Mouse (Mus musculus) hindbrain, embryonic 11.5 days (tissue): ENCODE data around the gene Tenm2. TPM values are rescaled to one million over a fixed set of nuclear protein-coding genes. Genes with fewer than 3 reads are reported as not detected.

Experiments used
- ATAC-seq: fragments of 200-750 bp; cut with Nextera tagmentation; 2 replicates; pipeline ENCODE4 v1.8.0; 2017; ENCODE audit warnings: mild to moderate bottlenecking, moderate TSS enrichment, moderate library complexity; ENCODE audit not compliant: low FRiP score
- DNase-seq: peaks from one replicate; pipeline ENCODE4 v3.0.0-alpha.2; 2015; ENCODE audit warnings: low spot score
- H3K27ac ChIP-seq: fragments of 300-500 bp; sonication (generic); 2 replicates; pipeline ENCODE4 v1.5.1; 2014; ENCODE audit warnings: mild to moderate bottlenecking, low read depth, low read length
- H3K27me3 ChIP-seq: fragments of 300-500 bp; sonication (generic); 2 replicates; pipeline ENCODE4 v1.6.1; 2014; ENCODE audit warnings: mild to moderate bottlenecking, low read length, moderate library complexity, mixed read lengths; ENCODE audit not compliant: control insufficient read depth, insufficient read depth
- H3K36me3 ChIP-seq: fragments of 300-500 bp; sonication (generic); 2 replicates; pipeline ENCODE4 v1.6.1; 2014; ENCODE audit warnings: mild to moderate bottlenecking, low read length, moderate library complexity, mixed read lengths; ENCODE audit not compliant: control insufficient read depth, insufficient read depth
- H3K4me1 ChIP-seq: fragments of 300-500 bp; sonication (generic); replicated peaks from 2 replicates; pipeline ENCODE4 v1.6.1; 2014; ENCODE audit warnings: low read length, mixed read lengths; ENCODE audit not compliant: control insufficient read depth, insufficient read depth
- H3K4me2 ChIP-seq: fragments of 300-500 bp; sonication (generic); replicated peaks from 2 replicates; pipeline ENCODE4 v1.6.1; 2014; ENCODE audit warnings: mild to moderate bottlenecking, low read depth, low read length
- H3K4me3 ChIP-seq: fragments of 300-500 bp; sonication (generic); 2 replicates; pipeline ENCODE4 v1.5.1; 2014; ENCODE audit warnings: low read depth, low read length
- H3K9ac ChIP-seq: fragments of 300-500 bp; sonication (generic); 2 replicates; pipeline ENCODE4 v1.6.1; 2014; ENCODE audit warnings: low read depth, low read length
- H3K9me3 ChIP-seq: fragments of 300-500 bp; sonication (generic); 2 replicates; pipeline ENCODE4 v1.6.1; 2016; ENCODE audit warnings: low read length; ENCODE audit not compliant: control insufficient read depth
- WGBS: fragments of 180-500 bp; shearing (Covaris S2); extraction: QIAGEN DNeasy Blood & Tissue Kit; methylation state at CpG from one replicate; pipeline ENCODE4 v1.1.7; 2014; 5-methylcytosine and 5-hydroxymethylcytosine counted together
- polyA plus RNA-seq: library from polyadenylated mRNA; unstranded; fragments of >200 nt; fragmentation: Nextera tagmentation; extraction: Ambion mirVana; gene quantifications from 2 replicates; pipeline ENCODE4 v1.2.1, GENCODE M21; 2014

Gene Tenm2
- polyA plus RNA-seq, 1 experiment from 2014 or later: 9.0 TPM

DNA sequence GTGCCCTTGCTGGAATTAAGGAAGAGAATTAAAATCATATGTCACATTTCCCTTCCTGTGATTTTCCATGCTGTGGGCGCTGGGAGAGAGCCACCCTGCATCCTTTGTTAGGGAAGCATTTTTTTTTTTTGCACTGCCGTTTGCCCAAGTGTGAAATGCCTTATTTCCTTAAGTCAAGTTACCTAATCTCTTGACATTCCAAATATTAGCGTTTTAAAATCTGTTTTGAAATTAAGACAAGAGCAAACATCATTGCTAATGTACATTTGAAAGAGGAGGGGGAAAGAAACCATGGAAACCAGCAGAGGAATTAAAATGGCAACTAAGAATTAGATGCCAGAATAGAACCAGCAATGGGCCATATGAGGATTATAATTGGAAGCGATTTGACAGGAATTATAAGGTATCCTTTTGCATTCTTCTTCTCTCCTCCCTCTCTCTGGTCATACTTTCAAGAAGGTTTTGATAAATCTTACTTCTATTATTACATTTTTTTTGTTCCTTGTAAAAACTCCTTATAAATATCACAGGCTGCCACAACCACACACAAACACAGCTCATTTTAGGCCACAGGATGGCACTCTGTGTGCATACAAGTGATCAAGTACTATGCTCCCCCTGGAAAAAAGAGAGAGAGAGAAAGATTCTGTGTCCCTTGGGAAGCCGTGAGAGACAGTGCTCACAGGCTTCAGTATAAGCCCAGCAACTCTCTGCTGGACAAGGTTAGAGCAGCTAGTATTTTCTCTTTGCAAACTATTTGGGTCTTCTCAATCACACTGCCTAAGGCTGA, 246.8 kb downstream of the Tenm2 start:
- DNase-seq: peak; percentile 48
- Histone ChIP-seq H3K9ac (no peak overlapping the region), H3K4me1 (no peaks in the 10 kb centered on the region), H3K27ac (no peak overlapping the region), H3K27me3 (no peaks in the 10 kb centered on the region), H3K9me3 (no peaks in the 10 kb centered on the region), H3K4me2 (no peak overlapping the region), H3K36me3 (no peaks in the 10 kb centered on the region), H3K4me3 (no peak overlapping the region)
- peak; percentile 49; the same call in 1 of the 2 replicates for ATAC-seq
- WGBS: 46% methylated on average over 5 of the region's 5 CpGs

DNA sequence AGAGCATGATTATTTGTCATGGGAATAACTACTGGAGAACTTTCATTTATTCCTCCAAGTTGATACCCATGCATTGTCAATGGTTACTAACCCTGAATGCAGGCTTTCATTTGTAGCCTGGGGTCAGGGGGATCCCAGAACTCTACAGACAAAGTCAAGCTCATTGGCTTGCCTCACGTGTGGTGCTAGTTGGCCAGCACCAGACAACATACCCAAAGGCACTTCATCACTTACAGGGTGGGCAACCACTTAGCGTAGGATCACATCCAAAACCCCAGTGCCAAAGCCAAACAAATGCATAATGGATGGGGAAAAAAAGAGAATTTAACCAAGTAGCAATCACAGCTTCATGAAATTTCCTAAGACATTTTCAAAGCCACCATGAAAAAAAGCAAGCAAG, 261.6 kb downstream of the Tenm2 start:
- no peak overlapping the region for H3K4me3 ChIP-seq
- DNase-seq: no peak
- no peak overlapping the region for H3K4me2 ChIP-seq

DNA sequence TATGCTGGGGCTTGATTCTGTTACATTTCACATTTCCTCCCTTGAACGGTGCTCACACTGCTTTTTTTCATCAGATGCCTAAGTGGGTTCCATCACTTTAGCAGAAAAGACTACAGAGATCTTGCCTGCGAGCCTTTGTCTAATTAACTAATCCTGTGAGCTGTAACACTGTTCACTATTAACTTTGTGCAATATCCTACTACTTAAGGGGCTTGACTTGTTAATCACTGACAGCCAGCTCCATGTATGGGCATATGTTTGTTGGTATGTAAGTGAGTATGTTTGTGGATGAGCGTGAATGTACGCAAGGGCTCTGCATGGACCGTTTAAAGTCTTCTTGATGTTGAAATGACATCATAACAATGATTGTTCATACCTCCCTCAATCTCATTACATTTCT, 277.7 kb downstream of the Tenm2 start:
- H3K27ac ChIP-seq: no peak overlapping the region
- no peaks in the 10 kb centered on the region for H3K36me3 ChIP-seq
- H3K27me3 ChIP-seq: no peaks in the 10 kb centered on the region
- no peaks in the 10 kb centered on the region for H3K4me1 ChIP-seq
- H3K9ac ChIP-seq: no peak overlapping the region
- H3K4me3 ChIP-seq: no peak overlapping the region
- H3K9me3 ChIP-seq: no peaks in the 10 kb centered on the region
- no peak for ATAC-seq
- 92% methylated on average over 5 of the region's 5 CpGs for WGBS
- no peak for DNase-seq
- no peak overlapping the region for H3K4me2 ChIP-seq

More for the DNA sequence above, 261.6 kb downstream of the Tenm2 start:
- 80% methylated on average over 2 of the region's 2 CpGs for WGBS
- H3K27me3 ChIP-seq: no peaks in the 10 kb centered on the region
- H3K9me3 ChIP-seq: no peaks in the 10 kb centered on the region
- H3K9ac ChIP-seq: no peak overlapping the region
- H3K36me3 ChIP-seq: no peaks in the 10 kb centered on the region
- H3K27ac ChIP-seq: no peak overlapping the region
- H3K4me1 ChIP-seq: no peaks in the 10 kb centered on the region
- no peak for ATAC-seq

DNA sequence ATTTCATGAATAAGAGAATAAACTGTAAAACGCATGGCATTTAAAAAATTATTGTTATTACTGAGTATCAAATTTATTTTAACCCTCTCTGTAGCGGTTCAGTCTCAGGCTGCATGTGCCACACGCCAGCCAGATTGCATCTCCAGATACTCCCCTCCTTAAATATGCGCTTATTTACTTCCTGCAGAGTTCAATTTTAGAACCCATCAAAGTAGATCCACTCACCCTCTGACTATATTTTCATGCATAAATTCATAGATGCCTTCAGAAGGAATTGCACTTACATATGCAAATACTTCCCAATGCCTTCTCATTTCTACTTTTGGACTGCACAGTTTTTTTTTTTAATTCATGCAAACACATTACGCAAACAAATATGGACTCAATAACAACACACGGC, 294.3 kb downstream of the Tenm2 start:
- Histone ChIP-seq H3K36me3 (no peaks in the 10 kb centered on the region), H3K27ac (no peak overlapping the region), H3K27me3 (no peaks in the 10 kb centered on the region), H3K4me1 (no peaks in the 10 kb centered on the region), H3K4me3 (no peak overlapping the region), H3K4me2 (no peak overlapping the region), H3K9ac (no peak overlapping the region), H3K9me3 (no peaks in the 10 kb centered on the region)
- DNase-seq (no peak), ATAC-seq (no peak)
- 93% methylated on average over 6 of the region's 6 CpGs for WGBS

DNA sequence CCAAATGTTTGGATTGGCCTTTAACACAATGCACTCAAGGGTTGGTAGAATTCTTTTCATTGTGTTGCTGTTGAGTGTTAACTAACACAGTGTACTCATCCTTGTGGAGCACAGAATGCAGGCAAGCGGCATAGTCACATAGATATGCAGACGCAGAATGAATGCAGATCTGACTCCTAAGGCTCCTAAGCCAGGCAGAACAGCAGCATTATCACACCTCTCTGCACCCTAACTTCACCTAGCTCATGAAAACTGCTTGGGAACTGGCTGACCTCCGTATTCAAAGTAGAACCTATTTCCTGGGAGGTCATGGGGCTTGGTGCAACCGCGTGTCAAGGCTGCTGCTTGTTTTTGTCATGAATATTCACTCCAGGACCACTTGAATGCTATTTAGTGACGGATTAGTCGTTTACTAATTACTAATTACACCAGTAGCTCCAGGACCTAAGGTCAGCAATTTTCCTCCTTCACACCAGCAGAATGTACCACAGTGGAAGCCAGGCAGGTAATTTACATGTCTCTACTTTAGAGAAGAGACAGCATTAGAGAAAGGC, 295.1 kb downstream of the Tenm2 start:
- no peaks in the 10 kb centered on the region for H3K27me3 ChIP-seq
- H3K4me3 ChIP-seq: no peak overlapping the region
- no peaks in the 10 kb centered on the region for H3K9me3 ChIP-seq
- WGBS: 28% methylated on average over 7 of the region's 7 CpGs
- H3K27ac ChIP-seq: no peak overlapping the region
- no peak overlapping the region for H3K9ac ChIP-seq
- ATAC-seq (no peak), DNase-seq (no peak)
- H3K4me2 ChIP-seq: no peak overlapping the region
- H3K36me3 ChIP-seq: no peaks in the 10 kb centered on the region
- H3K4me1 ChIP-seq: no peaks in the 10 kb centered on the region

DNA sequence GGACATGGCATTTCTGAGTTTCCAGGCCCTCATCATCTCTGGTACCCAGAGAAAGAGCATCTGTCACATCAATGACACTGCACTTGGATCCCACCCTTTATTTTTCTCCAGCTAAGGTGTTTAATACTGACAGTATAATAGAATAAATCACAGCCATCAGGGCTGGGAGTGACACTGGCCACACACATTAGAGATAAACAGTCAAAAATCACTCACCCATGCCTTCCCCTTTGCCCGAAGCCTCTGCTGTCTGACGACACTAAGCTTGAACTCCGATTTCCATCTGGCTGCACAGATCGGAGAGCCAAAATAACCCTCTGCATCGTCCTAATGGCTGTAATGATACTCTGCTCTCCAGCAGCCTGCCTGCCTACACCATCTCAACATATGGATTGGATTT, 305.9 kb downstream of the Tenm2 start:
- no peak for DNase-seq
- ATAC-seq: no peak
- H3K27ac ChIP-seq: no peak overlapping the region
- H3K36me3 ChIP-seq: no peaks in the 10 kb centered on the region
- H3K4me2 ChIP-seq: no peak overlapping the region
- 77% methylated on average over 5 of the region's 5 CpGs for WGBS
- H3K9ac ChIP-seq: no peak overlapping the region
- H3K4me1 ChIP-seq: no peaks in the 10 kb centered on the region
- H3K27me3 ChIP-seq: no peaks in the 10 kb centered on the region
- no peak overlapping the region for H3K4me3 ChIP-seq
- H3K9me3 ChIP-seq: no peaks in the 10 kb centered on the region

DNA sequence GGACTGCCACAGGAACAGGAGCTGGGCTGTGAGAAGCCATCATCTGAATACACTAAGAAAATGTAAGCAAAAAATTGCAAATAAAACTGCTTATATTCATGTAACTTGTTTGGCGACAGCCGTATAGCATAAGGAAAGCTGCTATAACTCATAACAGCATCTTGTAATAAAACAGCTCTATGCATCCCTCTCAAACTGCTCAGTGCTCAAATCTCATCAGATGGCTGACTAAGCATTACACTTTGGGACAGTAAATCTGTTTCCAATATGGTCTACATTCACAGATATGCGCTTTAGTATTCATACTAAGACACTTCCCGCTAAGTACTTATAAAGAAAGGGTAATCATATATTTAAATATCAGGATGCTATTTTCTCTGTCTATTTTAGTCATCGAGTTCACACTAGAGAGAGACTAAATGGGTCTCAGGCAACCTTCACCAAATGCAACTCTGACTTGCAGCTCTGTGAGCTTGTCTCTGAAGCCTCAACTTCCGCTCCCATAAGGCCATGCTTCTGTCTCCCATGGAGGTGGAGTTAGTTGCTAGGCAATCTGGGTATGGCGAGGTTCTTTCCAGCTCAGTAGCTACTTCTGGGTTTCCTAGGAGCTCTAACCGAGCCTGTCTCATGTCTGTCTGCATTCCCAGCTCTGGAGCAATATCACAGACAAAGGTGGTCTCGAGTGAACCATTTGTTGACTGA, 308.9 kb downstream of the Tenm2 start:
- DNase-seq: no peak
- H3K36me3 ChIP-seq: no peaks in the 10 kb centered on the region
- no peak overlapping the region for H3K9ac ChIP-seq
- no peaks in the 10 kb centered on the region for H3K9me3 ChIP-seq
- 68% methylated on average over 9 of the region's 9 CpGs for WGBS
- no peak overlapping the region for H3K27ac ChIP-seq
- no peaks in the 10 kb centered on the region for H3K4me1 ChIP-seq
- H3K4me2 ChIP-seq: no peak overlapping the region
- H3K4me3 ChIP-seq: no peak overlapping the region
- H3K27me3 ChIP-seq: no peaks in the 10 kb centered on the region
- ATAC-seq: no peak

DNA sequence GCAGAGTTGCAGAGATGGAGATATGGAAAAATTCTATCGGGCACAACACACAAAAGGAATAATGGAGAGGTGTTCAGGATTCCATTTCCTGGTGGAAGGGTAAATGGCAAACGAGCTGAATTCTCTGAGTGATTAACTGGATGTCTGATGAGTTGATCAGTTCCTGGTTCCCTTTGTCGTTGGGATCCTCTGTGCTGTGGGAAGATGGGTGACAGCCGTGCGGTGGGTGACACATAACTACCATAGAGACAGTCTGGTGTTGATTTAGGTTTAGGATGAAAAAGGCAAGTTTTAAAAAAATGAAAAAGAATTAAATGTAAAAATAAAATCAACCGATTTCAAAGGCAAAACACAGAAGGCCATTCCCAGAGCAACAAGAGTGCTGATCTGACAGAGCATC, 316.5 kb downstream of the Tenm2 start:
- no peak for ATAC-seq
- no peak overlapping the region for H3K4me2 ChIP-seq
- no peaks in the 10 kb centered on the region for H3K4me1 ChIP-seq
- H3K9me3 ChIP-seq: no peaks in the 10 kb centered on the region
- H3K36me3 ChIP-seq: no peaks in the 10 kb centered on the region
- no peak overlapping the region for H3K4me3 ChIP-seq
- H3K9ac ChIP-seq: no peak overlapping the region
- WGBS: 88% methylated on average over 6 of the region's 6 CpGs
- no peak for DNase-seq
- H3K27me3 ChIP-seq: no peaks in the 10 kb centered on the region
- no peak overlapping the region for H3K27ac ChIP-seq

DNA sequence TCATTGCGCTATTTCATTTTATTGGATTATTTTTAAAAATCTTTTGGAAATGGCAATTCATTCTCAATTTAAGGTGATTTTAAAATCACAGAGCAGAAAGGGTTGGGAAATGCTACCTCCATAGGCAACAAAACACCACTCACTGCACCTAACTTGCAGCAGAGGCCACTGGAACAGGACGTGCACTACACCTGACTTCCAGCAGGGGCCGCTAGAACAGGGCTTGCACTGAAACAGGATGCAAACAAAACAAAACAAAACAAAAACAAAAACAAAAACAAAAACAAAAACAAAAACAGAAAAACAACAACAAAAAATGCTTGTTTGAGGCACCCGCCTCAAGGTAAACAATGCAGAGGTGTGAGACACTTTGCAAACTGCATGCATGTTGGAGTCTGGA, 324.4 kb downstream of the Tenm2 start:
- Histone ChIP-seq H3K4me3 (no peak overlapping the region), H3K27me3 (no peaks in the 10 kb centered on the region), H3K4me1 (no peaks in the 10 kb centered on the region), H3K9me3 (no peaks in the 10 kb centered on the region), H3K9ac (no peak overlapping the region), H3K4me2 (no peak overlapping the region), H3K27ac (no peak overlapping the region), H3K36me3 (no peaks in the 10 kb centered on the region)
- 72% methylated on average over 4 of the region's 4 CpGs for WGBS
- ATAC-seq (no peak), DNase-seq (peak; percentile 53)
